Mouse (Mus musculus) embryonic facial prominence, embryonic 13.5 days (tissue): Measurements from ENCODE around the gene Vasp. TPM values are rescaled to one million over a fixed set of nuclear protein-coding genes. Genes with fewer than 3 reads are reported as not detected.
A peak's percentile ranks its signal among the peaks of the same experiment; 100 is the strongest.

Experiments used
- ATAC-seq: fragments of 200-750 bp; cut with Nextera tagmentation; 2 replicates; pipeline ENCODE4 v1.8.0; 2017; ENCODE audit warnings: low read depth; ENCODE audit not compliant: insufficient number of reproducible peaks, insufficient read depth, low FRiP score, low TSS enrichment
- H3K27ac ChIP-seq: fragments of 300-500 bp; sonication (generic); 2 replicates; pipeline ENCODE4 v1.5.1; 2015; ENCODE audit warnings: moderate library complexity, mild to moderate bottlenecking, inconsistent platforms
- H3K27me3 ChIP-seq: fragments of 300-500 bp; sonication (generic); 2 replicates; pipeline ENCODE4 v1.6.1; 2015; ENCODE audit warnings: mild to moderate bottlenecking, inconsistent platforms
- H3K36me3 ChIP-seq: fragments of 300-500 bp; sonication (generic); 2 replicates; pipeline ENCODE4 v1.6.1; 2015; ENCODE audit warnings: mild to moderate bottlenecking, inconsistent platforms
- H3K4me1 ChIP-seq: fragments of 300-500 bp; sonication (generic); 2 replicates; pipeline ENCODE4 v1.6.1; 2015; ENCODE audit warnings: inconsistent platforms
- H3K4me2 ChIP-seq: fragments of 300-500 bp; sonication (generic); 2 replicates; pipeline ENCODE4 v1.6.1; 2015; ENCODE audit warnings: moderate library complexity, mild to moderate bottlenecking, inconsistent platforms
- H3K4me3 ChIP-seq: fragments of 300-500 bp; sonication (generic); 2 replicates; pipeline ENCODE4 v1.5.1; 2015; ENCODE audit warnings: mild to moderate bottlenecking, inconsistent platforms
- H3K9ac ChIP-seq: fragments of 300-500 bp; sonication (generic); 2 replicates; pipeline ENCODE4 v1.6.1; 2015; ENCODE audit warnings: mild to moderate bottlenecking, inconsistent platforms
- H3K9me3 ChIP-seq: fragments of 300-500 bp; sonication (generic); 2 replicates; pipeline ENCODE4 v1.6.1; 2016; ENCODE audit warnings: inconsistent platforms
- WGBS: fragments of 180-500 bp; shearing (Covaris S2); methylation state at CpG from one replicate; pipeline ENCODE4 v1.1.7; 2015; ENCODE audit warnings: mixed read lengths; 5-methylcytosine and 5-hydroxymethylcytosine counted together
- polyA plus RNA-seq: library from polyadenylated mRNA; unstranded; fragments of >200 nt; fragmentation: Nextera tagmentation; extraction: Ambion mirVana; gene quantifications from 2 replicates; pipeline ENCODE4 v1.2.1, GENCODE M21; 2015

Gene Vasp
- polyA plus RNA-seq, 1 experiment from 2014 or later, result 64.0 TPM

GRCm38 (mm10) chr7:19245083-19245482 is 26.5 kb downstream of the Vasp start:
- Histone ChIP-seq H3K27ac (no peak overlapping the region), H3K4me3 (no peak overlapping the region), H3K4me1 (no peaks in the 10 kb centered on the region), H3K9ac (no peak overlapping the region), H3K36me3 (peaks cover 29% of the 10 kb centered on the region), H3K27me3 (no peaks in the 10 kb centered on the region), H3K4me2 (no peak overlapping the region), H3K9me3 (no peaks in the 10 kb centered on the region)
- ATAC-seq, result no peak
- 95% methylated on average over 3 of the region's 3 CpGs for WGBS

- 84% methylated on average over 5 of the region's 5 CpGs for WGBS
- no peak overlapping the region for H3K4me3 ChIP-seq
- ATAC-seq, result no peak
- peaks cover 4% of the 10 kb centered on the region; the same call in 1 of the 2 replicates for H3K4me1 ChIP-seq
- no peaks in the 10 kb centered on the region for H3K27me3 ChIP-seq
- H3K27ac ChIP-seq, result no peak overlapping the region
- no peaks in the 10 kb centered on the region for H3K9me3 ChIP-seq
- H3K4me2 ChIP-seq, result no peak overlapping the region
- H3K9ac ChIP-seq, result 0 out of 2 replicates have a peak overlapping the region, but pooled peaks have one; percentile 27
- peaks cover 29% of the 10 kb centered on the region for H3K36me3 ChIP-seq
Observed at GRCm38 (mm10) chr7:19243858-19244257, 27.8 kb downstream of the Vasp start.

DNA sequence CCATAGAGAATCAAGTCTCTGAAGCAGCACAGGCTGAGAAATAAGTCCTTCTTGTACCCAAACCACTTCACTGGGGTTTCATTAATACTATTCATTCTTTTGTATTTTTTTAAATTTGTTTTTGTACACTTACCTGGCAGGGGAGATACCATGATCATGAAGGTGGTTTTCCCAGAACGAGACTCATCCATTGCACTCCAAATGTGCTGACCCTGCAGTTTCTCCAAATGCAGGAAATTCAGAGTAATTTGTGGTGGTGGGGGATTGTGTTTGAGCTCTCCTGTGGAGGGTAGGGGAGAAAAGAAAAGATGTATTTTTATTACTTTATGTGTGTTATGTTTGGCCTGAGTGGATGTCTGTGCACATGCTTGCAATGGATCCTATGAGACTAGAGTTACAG is 29.6 kb downstream of the Vasp start:
- no peak for ATAC-seq
- peaks cover 4% of the 10 kb centered on the region; the same call in 1 of the 2 replicates for H3K4me1 ChIP-seq
- H3K4me3 ChIP-seq, result no peak overlapping the region
- H3K9ac ChIP-seq, result no peak overlapping the region
- H3K27me3 ChIP-seq, result no peaks in the 10 kb centered on the region
- peaks cover 22% of the 10 kb centered on the region for H3K36me3 ChIP-seq
- H3K4me2 ChIP-seq, result no peak overlapping the region
- H3K27ac ChIP-seq, result no peak overlapping the region
- H3K9me3 ChIP-seq, result no peaks in the 10 kb centered on the region
- WGBS, result 91% methylated on average over 1 of the region's 1 CpGs

- Histone ChIP-seq H3K4me1 (peaks cover 4% of the 10 kb centered on the region; the same call in 1 of the 2 replicates), H3K4me2 (no peak overlapping the region), H3K36me3 (peaks cover 14% of the 10 kb centered on the region), H3K9me3 (no peaks in the 10 kb centered on the region), H3K27ac (no peak overlapping the region), H3K27me3 (no peaks in the 10 kb centered on the region), H3K9ac (0 out of 2 replicates have a peak overlapping the region, but pooled peaks have one; percentile 21), H3K4me3 (no peak overlapping the region)
- WGBS, result 91% methylated on average over 8 of the region's 8 CpGs
- no peak for ATAC-seq
Observed at GRCm38 (mm10) chr7:19240905-19241463, 30.6 kb downstream of the Vasp start.

- Histone ChIP-seq H3K27me3 (no peaks in the 10 kb centered on the region), H3K4me1 (peaks cover 4% of the 10 kb centered on the region; the same call in 1 of the 2 replicates), H3K4me3 (no peak overlapping the region), H3K27ac (no peak overlapping the region), H3K36me3 (peaks cover 4% of the 10 kb centered on the region), H3K9me3 (no peaks in the 10 kb centered on the region), H3K9ac (no peak overlapping the region), H3K4me2 (no peak overlapping the region)
- ATAC-seq, result no peak
- WGBS, result 55% methylated on average over 4 of the region's 4 CpGs
Observed at GRCm38 (mm10) chr7:19239986-19240385, 31.6 kb downstream of the Vasp start.

DNA sequence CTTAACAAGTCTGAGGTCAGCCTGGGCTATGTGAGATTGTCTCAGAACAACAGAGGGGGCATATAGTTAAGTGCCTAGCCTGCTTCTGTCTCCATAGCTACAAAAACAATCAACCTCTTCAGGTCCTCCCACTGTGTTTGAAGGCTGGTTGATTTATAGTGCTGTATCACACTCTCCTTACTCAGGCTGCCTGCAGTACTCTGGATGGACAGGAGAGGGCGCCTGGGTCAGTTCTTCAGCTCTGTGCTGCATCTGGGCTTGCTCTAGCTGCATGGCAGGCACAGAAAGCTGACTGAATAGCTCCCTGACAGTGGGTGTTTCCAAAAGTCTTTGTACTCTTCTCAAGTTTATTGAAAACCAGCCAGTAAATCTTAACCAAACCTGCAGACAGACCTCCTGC is 32.2 kb downstream of the Vasp start:
- Histone ChIP-seq H3K9ac (no peak overlapping the region), H3K9me3 (no peaks in the 10 kb centered on the region), H3K4me3 (no peak overlapping the region), H3K4me2 (no peak overlapping the region), H3K27me3 (no peaks in the 10 kb centered on the region), H3K27ac (no peak overlapping the region), H3K4me1 (peaks cover 4% of the 10 kb centered on the region; the same call in 1 of the 2 replicates), H3K36me3 (no peaks in the 10 kb centered on the region)
- peak; percentile 83; the same call in 1 of the 2 replicates for ATAC-seq
- WGBS, result 0% methylated on average over 1 of the region's 1 CpGs

- H3K9ac ChIP-seq, result no peak overlapping the region
- H3K4me1 ChIP-seq, result peaks cover 4% of the 10 kb centered on the region; the same call in 1 of the 2 replicates
- H3K9me3 ChIP-seq, result no peaks in the 10 kb centered on the region
- H3K27me3 ChIP-seq, result no peaks in the 10 kb centered on the region
- ATAC-seq, result no peak
- WGBS, result 97% methylated on average over 4 of the region's 4 CpGs
- H3K4me2 ChIP-seq, result no peak overlapping the region
- no peak overlapping the region for H3K27ac ChIP-seq
- no peak overlapping the region for H3K4me3 ChIP-seq
- 0 out of 2 replicates have a peak, but pooled peaks cover 4% of the 10 kb centered on the region for H3K36me3 ChIP-seq
Observed at GRCm38 (mm10) chr7:19238344-19238743, 33.3 kb downstream of the Vasp start.

GRCm38 (mm10) chr7:19236411-19236810 is 35.2 kb downstream of the Vasp start:
- Histone ChIP-seq H3K4me1 (peaks cover 4% of the 10 kb centered on the region; the same call in 1 of the 2 replicates), H3K27me3 (no peaks in the 10 kb centered on the region), H3K4me3 (no peak overlapping the region), H3K4me2 (no peak overlapping the region), H3K27ac (no peak overlapping the region), H3K36me3 (peaks cover 9% of the 10 kb centered on the region; the same call in 1 of the 2 replicates), H3K9me3 (no peaks in the 10 kb centered on the region), H3K9ac (0 out of 2 replicates have a peak overlapping the region, but pooled peaks have one; percentile 32)
- no peak for ATAC-seq
- 71% methylated on average over 2 of the region's 2 CpGs for WGBS

DNA sequence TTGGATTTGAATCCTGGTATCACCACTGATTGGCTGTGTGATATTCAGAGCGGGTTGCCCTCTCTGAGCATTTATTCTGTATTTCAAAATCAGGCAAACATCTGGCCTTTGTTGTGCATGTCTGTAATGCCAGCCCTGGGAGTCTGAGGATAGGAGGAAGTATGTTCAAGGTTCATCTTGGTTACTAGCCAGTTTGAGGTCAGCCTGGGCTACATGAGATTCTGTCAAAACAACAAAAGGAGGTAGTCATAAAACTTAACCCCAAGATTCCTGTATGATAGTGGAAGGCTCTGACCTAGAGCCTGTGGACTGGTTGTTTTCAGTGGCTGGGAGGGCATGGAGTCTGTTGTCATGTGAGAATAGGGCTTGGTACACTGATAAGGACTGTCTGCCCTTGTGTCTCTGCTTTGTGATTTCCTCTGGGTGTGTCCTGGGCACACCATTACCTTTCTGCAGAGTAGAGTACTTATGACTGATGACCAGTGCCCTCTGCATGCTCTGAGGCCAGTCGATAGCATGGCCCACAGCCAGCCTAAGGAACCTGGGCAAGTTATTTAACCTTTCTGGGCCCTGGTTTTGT is 36.4 kb downstream of the Vasp start:
- Histone ChIP-seq H3K4me2 (no peak overlapping the region), H3K4me1 (peaks cover 4% of the 10 kb centered on the region; the same call in 1 of the 2 replicates), H3K9ac (no peak overlapping the region), H3K27me3 (no peaks in the 10 kb centered on the region), H3K4me3 (no peak overlapping the region), H3K36me3 (peaks cover 13% of the 10 kb centered on the region; the same call in 1 of the 2 replicates), H3K9me3 (no peaks in the 10 kb centered on the region), H3K27ac (no peak overlapping the region)
- ATAC-seq, result no peak
- 86% methylated on average over 2 of the region's 2 CpGs for WGBS

DNA sequence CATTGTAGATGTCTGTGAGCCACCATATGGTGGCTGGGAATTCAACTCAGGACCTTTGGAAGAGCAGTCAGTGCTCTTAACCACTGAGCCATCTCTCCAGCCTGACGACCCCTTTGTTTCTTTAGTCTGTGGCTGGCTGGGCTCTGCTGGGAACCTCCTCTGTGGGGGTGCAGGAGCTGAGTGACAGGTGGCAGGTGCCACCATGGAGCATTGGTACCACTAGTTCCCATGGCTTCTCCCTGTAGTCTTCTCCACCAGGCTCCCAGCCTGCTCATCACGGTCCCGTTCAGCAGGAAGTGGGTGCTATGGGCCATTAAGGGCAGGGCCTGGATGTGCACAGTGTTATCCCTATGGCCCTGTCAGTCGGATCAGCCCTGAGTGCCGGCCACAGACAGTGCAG is 37.0 kb downstream of the Vasp start:
- H3K4me3 ChIP-seq, result no peak overlapping the region
- H3K9me3 ChIP-seq, result no peaks in the 10 kb centered on the region
- ATAC-seq, result no peak
- WGBS, result 77% methylated on average over 5 of the region's 5 CpGs
- H3K36me3 ChIP-seq, result peaks cover 13% of the 10 kb centered on the region; the same call in 1 of the 2 replicates
- H3K4me2 ChIP-seq, result no peak overlapping the region
- H3K27me3 ChIP-seq, result no peaks in the 10 kb centered on the region
- peaks cover 4% of the 10 kb centered on the region for H3K4me1 ChIP-seq
- no peak overlapping the region for H3K9ac ChIP-seq
- no peak overlapping the region for H3K27ac ChIP-seq

- no peak overlapping the region for H3K27ac ChIP-seq
- 84% methylated on average over 3 of the region's 3 CpGs for WGBS
- H3K36me3 ChIP-seq, result peaks cover 13% of the 10 kb centered on the region; the same call in 1 of the 2 replicates
- H3K4me2 ChIP-seq, result no peak overlapping the region
- peaks cover 12% of the 10 kb centered on the region for H3K4me1 ChIP-seq
- no peaks in the 10 kb centered on the region for H3K9me3 ChIP-seq
- H3K27me3 ChIP-seq, result no peaks in the 10 kb centered on the region
- H3K9ac ChIP-seq, result no peak overlapping the region
- no peak for ATAC-seq
- no peak overlapping the region for H3K4me3 ChIP-seq
Observed at GRCm38 (mm10) chr7:19231849-19232248, 39.8 kb downstream of the Vasp start.

DNA sequence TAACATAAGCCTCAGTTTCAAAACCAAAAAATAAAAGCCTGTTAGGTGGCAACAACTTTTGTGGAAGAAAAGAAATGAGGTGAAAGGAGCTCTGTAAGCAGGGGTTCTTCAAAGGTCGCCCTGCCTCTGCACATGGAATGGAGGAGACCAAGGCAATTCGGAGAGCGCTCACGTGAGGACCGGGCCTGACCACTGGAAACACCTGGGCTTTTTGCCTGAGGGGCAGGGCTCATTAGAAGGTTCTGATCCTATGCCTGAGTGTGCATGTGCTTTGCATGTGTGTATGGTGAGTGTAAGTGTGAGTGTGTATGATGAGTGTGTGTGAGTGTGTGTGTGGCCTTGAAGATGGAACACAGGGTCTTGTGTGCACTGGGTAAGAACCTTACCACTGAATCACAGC is 40.7 kb downstream of the Vasp start:
- H3K4me2 ChIP-seq, result no peak overlapping the region
- H3K27ac ChIP-seq, result no peak overlapping the region
- H3K4me1 ChIP-seq, result peaks cover 17% of the 10 kb centered on the region
- H3K36me3 ChIP-seq, result peaks cover 13% of the 10 kb centered on the region; the same call in 1 of the 2 replicates
- H3K9ac ChIP-seq, result no peak overlapping the region
- ATAC-seq, result no peak
- no peaks in the 10 kb centered on the region for H3K9me3 ChIP-seq
- no peak overlapping the region for H3K4me3 ChIP-seq
- WGBS, result 87% methylated on average over 5 of the region's 5 CpGs
- no peaks in the 10 kb centered on the region for H3K27me3 ChIP-seq
